Mouse (Mus musculus) CD8-positive naive resting alpha-beta T cell, adult 2 months (primary cell): ENCODE data around the gene Ascc2.
"Not testable (repeated sequence)": the region's sequence is repeated elsewhere in the genome, so short reads cannot be mapped to it uniquely, and the experiment has no call there.

Experiments used
- DNase-seq, 2 experiments: peaks; one replicate each; pipeline ENCODE4 v3.0.0; 2022; ENCODE audit warnings: low read depth in 2 of 2, low spot score in 2 of 2

Ascc2 gene

DNA sequence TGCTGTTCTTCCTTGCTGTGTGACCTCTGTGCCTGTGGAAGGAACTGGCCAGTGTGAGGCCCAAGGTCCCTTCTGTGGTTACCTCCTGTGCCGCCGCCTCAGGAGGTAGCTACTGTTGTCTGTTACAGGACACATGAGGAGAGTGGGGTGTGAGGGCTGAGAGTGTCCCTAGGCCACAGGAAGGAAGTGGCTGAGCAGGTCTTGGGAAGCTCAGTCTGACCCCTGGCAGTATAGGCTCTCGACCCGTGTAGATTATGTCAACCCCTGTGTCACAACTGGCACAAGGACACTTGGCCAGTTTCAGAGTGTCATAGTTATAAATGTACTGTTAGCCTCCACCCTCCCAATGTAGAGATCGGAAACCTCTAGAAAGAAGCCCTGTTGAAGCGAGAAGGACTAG lies 46.0 kb downstream of the Ascc2 start:
- no peak for DNase-seq

DNA sequence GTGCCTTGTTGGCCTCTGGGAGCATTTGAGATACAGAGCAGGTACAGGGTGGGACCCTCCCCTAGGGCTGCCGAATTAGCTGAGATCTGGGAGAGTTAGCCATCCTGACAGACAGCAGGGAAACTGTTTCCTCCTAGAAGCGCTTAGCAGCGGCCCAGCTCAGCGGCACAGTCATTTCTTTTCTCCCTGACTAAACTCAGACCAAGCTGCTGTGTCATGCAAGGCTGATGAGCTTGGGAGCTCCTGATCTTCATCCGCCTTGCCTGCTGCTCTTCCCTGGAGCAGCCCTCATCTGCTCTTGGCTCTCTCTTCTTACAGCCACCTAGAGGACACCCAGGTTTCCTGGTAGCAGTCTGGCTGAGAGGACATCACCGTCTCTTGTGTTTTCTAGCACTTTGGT lies 46.6 kb downstream of the Ascc2 start:
- DNase-seq, result no peak

DNA sequence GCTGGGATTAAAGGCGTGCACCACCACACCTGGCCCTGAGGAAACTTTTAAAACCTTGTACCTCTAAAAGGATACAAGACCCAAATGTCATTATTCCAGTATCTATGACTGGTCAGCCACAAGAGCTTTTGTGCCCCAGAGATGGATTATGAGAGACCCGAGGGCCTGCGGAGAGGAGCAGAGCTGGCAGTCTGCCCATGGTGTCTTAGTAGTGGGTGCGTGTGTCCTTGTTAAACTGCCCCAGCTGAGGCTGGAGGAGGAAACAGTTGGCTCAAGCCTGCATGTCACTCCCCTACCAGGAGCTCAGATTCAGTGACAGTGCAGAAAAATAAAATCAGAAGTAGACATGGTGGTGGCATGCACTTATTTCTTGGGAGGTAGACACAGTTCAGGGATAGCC lies 47.5 kb downstream of the Ascc2 start:
- no peak for DNase-seq

DNA sequence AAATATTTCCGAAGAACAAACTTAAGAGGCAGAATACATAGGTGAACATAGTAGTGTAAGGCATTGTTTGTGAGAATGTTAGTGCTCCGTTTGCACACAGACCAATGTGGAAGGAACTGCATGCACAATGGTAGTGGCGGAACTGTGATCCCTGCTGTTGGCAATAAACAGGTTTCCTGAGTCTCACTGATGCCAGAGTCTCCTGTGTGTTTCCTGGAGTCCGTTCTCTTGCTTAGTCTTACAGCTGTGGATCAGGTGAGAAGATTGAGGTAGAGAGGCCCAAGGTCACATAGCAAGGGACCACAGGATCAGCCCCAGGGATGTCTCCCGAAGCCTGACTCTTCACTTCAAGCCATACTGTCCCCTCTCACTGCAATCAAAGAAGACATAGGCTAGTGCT lies 48.0 kb downstream of the Ascc2 start:
- DNase-seq, result no peak

DNA sequence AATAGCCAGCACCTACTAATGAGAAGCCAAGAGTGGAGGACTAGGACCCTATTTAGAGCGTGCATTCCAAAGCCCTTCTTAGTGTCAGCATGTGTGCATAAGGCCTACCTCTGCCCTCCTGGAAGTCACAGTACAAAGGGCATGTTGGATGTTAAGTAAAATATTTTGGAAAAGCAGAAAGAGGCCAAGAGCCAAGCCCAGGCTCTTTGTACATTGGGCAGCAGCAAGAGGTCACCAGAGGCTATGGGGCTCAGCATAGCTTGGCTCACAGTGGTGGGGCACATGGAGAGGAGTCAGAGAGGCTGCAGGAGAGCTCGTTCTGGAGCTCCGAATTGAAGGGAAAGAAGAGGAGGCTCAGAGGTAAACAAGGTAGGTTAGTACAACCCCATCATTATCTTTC lies 49.5 kb downstream of the Ascc2 start:
- no peak for DNase-seq

DNA sequence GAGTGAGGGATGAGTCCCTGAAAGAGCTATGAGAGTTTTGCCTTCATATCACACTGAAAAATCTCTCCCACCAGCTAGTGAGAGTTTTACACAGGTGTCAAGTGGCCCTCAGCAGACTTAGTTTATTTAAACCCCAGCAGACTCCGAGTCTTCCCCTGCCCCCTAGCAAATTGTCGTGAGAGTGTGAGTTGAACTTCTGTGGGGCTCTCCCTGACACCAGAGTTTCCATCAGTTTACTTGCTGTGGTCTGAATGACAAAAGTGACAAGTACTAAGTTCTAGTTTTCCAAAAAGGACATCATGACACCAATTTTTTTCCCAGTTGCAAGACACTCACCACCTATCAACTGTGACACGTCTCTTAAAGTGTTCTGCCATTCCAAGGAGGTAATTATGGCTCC lies 50.3 kb downstream of the Ascc2 start:
- DNase-seq, result no peak

DNA sequence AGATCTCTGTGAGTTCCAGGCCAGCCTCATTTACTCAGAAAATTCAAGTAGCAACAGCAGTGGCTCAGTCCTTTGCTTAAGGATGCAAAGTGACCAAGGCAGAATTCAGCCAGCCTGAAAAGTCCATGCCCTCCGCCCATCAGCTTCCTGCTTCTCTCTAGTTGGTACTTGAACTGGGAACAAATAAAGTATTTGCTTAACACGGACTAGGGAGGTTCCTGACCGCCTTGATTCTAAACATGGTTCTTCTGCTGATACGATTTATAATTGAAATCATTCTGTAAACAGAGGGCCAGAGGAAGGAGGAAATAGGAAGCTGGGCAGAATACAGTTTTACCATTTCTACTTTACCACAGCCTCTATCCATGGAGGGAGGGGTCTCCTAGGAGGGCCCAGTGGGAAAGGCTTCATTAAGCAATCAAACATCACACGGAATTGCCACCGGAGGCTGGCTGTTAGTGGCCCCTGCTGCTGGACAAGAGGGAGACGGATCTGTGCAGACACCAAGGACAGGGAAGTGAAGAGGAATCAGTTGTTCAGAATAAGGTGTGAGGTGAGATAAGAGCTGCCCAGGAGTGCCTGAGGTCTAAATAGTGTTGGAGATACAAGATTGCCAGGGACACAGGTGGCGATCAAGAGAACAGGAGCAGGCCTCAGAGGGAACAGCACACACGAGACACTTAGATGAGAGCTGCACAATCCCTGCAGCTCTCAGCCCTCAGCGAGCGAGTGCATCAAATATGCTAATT lies 51.3 kb downstream of the Ascc2 start:
- DNase-seq, result no peak

DNA sequence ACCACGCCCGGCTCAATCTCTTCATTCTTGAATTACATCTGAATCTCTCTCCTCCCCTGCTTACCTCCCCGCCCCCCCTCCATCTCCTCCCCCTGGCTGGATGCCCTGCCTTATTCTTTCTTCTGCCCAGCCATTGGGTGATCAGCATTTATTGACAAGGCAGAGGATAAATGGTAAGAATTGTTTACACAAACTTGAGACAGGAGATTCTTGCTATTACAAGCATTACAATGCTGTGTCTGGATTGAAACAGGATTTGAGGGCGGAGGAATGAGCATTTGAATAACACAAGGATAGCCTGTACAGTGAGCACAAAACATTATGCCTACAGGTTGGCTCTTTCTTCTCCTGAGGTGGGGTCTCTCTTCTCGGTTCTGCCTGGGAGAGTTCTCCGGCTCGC lies 52.8 kb downstream of the Ascc2 start:
- DNase-seq, result no peak

DNA sequence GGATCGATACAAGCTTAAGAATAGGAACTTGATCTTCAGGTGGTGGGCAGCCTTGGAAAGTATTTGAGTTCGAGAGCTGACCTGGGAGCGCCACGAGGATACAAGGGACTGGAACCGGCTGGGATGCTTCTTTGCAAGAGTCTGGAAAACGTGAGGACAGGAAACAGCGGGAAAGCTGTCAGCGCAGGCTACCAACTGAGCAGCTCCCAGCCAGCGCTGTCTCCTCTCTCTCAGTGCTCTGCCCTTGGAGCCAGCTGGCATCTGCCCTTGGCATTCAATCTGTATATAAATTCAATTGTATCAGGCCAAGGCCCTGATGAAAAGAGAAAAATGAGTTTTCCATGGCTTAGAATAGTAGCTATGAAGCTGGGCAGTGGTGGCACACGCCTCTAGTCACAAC lies 53.7 kb downstream of the Ascc2 start:
- DNase-seq, result no peak

DNA sequence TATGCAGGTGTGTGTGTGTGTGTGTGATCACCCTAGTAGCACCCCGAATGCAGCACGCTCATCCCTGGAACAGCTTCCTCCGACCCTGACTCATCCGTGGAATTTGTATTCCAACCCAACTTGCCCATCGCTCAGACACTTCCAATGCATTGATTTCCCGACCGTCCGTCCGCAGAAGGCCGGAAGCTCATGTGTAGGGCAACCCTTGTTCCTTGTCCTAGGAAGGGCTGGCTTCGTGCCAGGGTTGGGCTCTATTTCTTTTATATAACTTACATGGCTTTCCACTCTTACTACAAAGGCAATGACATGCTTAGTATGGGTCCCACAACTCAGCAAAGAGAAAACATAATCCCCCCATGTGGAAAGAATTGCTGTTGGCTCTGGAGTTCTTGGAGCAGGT lies 54.6 kb downstream of the Ascc2 start:
- no peak for DNase-seq

DNA sequence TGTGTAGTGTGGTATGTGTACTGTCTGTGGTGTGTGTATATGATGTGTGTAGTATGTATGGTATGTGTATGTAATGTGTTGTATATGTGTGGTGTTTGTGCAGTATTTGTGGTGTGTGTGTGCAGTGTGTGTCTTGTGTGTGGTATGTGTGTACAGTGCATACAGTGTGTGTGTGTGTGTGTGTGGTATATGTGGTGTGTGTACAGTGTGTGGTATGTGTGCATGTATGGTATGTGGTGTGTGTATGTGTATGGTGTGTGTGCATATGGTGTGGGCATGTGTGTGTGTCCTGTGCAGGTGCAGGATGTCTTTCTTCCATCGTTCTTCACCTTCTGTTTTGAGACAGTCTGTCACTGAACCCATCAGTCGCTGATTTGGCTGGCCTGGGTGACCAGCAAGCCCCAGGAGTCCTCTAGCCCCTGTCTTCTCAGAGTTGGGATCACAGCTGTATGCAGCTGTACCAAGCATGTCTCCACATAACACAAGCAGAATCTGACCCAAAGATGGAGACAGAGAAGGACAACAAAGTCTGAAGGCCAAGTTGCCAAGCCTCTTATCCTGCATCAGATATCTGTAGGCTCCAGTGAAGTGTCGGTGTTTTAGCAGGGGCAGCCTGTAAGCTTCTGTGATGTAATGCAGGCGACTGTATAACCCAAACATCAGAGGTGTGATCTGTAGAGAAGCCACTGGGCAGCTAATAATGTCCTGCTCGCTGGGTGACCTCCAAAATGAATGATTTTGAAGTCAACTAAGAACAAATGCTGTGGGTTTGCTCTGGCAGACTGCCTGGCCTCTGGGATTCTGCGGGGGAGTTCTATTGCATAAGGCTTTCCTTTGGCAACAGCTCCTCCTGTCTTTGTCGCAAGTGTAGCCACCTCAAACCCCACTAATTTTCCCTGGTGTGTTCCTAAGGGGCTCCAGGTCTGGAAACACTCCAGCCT lies 59.8 kb downstream of the Ascc2 start:
- DNase-seq, result no peak

DNA sequence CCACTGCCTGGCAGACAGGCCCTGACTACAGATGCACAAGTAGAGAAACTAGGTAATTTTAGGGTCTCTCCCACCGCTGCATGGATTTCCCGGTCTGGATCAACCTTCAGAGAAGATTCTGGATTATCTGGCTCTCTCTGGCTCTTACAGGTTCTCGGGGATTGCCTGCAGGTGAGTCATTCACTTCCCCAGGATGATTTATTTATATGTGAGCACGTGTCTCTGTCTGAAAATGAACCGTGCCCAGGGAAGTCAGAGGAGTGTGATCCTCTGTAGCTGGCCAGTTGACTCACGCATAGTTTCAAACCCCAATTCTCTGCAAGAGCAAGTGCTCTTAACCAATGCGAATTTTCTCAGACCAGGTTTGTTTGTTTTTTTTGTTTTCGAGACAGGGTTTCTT lies 63.2 kb downstream of the Ascc2 start:
- DNase-seq, result no peak

DNA sequence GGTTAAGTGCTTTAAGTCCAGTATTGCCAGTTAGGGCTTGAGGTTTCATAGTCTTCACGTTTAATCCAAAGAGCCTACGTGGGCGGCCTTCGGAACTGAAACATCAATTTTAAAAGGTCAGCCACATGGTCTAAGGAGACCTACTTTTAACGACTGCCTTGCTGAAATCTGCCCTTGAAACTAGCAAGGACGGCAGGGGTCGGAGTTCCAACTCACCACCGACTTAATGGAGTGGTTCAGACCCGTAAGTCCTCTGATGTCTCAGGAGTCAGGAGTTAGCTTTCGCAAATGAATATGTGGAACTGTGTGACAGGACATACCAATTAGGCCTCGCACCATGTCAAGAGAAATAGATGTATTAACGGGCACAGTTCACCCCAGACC lies 66.1 kb downstream of the Ascc2 start:
- no peak for DNase-seq

DNA sequence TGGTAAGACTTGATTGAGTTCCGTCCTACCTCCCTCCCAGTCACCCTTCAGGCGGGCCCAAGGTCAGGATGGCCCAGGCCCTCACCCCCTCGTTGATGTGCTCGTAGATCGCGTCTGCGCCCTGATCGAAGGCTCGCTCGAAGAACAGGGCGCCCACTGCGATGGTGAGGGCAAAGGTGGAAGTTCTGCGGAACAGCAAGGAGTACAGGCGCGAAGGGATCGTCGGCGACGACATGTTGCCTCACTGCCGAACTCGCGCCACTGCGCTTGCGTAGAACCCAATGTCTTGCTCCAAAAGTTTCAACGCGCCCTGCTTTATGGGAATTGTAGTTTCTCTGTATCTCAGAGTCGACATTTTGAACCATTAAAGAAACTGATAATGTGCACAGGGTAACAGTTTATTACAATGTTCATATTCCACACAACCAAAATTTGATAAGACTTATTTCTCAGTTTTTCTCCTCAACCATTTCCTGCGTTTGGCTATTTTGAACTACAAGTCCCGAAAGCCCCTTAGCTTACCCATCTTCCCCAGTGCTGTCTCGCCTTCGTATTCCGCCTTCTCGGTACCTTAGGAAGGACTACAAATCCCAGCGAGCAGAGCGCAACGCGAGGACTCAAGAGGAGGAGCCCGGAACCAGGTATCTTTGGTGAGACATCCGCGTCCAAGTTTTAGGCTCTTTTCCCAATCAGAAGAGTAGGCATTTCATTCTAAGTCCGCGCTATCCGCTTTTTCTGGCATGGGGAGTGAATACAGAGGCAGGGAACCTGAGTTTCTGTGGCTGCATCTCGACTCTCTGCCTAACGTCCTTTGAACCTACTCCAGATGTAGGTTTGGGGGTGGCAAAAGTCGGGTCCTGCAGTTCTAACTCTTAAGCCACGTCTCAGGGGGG lies 66.8 kb downstream of the Ascc2 start, which contains the start of the genes Uqcr10 and Zmat5:
Gene Uqcr10 (minus strand): TSS at position 271 of the 893 bp plus-strand sequence.
Gene Zmat5 (plus strand): TSS at position 607 of the 893 bp plus-strand sequence.
- peak; percentile 87 to 92 for DNase-seq

DNA sequence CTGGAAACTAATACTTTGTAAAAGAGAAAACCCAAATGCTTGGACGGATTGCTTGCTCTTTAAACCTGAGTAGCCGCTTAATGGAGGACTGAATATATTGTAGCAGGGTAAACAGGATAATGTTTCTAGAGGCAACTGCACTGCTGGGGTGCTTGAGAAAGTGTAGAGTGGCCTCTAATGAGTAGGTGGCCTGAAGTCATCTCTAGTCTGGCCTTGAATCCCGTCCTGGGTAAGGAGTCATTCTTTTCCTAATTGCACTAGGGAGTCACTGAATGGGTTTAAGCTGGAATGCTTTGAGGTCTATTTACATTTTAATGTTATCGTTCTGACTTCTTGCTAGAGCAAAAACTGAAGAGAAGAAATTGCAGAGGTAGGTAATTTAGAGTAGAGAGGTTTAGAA lies 67.6 kb downstream of the Ascc2 start:
- DNase-seq, result no peak

DNA sequence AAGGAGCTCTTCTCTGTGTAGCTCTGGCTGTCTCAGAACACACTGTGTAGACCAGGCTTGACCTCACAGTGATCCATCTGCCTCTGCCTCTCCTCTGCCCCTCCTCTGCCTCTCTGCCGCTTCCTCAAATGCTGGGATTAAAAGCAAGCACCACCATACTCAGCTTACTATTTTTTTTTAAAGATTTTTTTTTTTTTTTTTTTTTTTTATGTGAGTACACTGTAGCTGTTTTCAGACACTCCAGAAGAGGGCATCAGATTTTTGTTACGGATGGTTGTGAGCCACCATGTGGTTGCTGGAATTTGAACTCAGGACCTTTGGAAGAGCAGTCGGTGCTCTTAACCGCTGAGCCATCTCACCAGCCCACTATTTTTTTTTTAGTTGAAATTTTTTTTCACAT lies 72.6 kb downstream of the Ascc2 start:
- not testable (repeated sequence) for DNase-seq

DNA sequence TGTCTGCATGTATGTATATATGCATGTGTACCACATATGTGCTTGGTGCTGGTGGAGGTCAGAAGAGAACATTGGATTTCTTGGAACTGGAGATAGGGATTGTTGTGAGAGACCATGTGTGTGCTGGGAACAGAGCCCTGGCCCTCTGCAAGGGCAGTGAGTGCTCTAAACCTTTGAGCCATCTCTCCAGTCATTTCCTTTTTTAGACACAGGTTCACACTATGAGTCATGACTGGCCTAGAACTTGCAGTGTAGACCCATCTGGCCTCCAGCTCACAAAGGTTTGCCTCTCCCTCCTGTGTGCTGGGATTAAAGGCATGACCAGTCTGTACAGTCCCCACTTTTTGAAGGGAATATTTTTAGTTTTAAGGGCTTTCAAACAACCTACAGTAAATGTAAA lies 75.3 kb downstream of the Ascc2 start:
- no peak for DNase-seq

DNA sequence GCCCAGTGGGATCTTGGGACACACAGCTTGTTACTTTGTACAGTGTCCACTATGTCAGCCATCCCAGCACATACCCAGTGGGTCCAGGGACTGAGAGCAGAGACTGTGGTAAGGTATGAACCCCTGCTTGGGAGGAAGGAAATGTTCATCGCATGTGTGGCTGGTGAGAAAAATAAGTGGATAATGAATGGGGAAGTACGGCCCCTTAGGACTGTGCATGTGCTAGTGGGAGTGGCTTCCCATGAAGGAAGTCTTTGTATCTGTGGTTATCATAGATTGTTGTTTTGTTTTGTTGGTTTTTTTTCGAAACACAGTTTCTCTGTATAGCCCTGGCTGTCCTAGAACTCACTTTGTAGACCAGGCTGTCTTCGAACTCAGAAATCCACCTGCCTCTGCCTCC lies 77.2 kb downstream of the Ascc2 start:
- no peak for DNase-seq

DNA sequence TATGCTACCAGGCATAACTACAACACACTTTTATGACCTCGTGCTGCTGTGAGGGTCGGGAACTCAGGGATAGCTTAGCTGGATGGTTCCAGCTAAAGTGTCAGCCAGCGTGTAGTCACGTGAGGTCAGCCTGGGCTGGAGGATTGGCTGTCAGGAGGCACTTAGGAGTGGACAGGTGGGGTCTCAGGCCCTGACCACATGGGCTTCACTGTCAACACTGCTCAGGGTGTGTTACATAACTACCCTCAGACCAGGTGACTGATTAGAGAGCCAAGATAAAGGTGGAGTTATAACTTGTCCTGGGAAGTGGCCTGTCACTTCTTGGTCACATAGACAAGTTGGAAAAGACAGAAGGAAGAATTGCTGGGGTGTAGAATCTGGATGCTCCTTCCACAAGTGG lies 78.0 kb downstream of the Ascc2 start:
- DNase-seq, result no peak

DNA sequence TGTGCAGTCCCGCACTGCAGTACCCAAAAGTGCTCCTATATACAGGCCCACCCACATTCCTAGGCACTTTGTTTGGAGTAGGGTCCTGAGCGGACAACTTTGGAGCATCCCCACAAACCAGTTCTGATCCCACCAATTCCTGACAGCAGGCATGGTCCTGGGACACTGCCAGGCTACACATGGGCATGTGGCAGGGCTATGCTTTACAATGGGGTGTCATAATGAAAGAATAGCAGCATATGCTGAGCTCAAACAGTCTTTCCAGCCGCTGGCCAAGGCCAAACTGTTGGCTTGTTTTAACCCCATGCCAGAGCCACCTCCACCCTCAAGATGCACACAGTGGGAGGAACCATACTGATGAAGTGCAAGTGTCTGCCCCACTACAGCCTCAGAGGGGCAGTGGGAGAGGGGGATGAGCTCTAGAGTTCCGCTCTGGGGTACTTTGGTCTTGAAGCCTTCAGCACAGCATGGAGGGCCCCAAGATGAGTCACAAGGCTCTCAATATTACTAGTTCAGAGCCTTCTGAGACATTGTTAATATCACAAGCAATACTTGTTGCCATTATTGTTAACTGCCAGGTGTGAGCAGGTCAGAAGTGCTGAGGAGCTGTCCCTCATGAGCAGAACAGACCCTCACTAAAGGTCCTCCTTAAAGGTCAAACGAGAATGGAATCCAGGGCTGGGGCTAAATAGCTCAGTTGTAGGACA lies 79.1 kb downstream of the Ascc2 start:
- DNase-seq, result no peak

DNA sequence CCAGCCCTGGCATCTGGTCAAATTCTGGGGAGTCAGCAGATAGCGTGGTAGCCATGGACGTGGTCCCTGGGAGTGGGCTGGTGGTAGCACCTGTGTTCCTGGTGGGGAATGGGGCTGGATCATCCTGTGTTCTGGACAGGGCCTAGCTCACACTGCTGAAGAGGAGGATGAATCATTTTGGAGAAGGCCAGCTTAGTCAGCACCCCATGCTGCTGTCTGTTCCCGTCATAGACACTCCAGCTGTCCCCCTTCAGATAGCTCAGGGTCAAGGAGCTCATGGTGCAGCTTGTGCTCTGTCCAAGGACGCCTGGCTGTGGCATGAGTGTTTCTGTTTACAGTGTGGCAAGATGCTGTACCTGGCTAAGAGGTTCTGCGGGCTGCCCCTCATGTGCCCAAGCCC lies 81.0 kb downstream of the Ascc2 start:
- no peak for DNase-seq
